Mouse (Mus musculus): ENCODE results near the gene Map3k5.

The Map3k5 gene

DNA sequence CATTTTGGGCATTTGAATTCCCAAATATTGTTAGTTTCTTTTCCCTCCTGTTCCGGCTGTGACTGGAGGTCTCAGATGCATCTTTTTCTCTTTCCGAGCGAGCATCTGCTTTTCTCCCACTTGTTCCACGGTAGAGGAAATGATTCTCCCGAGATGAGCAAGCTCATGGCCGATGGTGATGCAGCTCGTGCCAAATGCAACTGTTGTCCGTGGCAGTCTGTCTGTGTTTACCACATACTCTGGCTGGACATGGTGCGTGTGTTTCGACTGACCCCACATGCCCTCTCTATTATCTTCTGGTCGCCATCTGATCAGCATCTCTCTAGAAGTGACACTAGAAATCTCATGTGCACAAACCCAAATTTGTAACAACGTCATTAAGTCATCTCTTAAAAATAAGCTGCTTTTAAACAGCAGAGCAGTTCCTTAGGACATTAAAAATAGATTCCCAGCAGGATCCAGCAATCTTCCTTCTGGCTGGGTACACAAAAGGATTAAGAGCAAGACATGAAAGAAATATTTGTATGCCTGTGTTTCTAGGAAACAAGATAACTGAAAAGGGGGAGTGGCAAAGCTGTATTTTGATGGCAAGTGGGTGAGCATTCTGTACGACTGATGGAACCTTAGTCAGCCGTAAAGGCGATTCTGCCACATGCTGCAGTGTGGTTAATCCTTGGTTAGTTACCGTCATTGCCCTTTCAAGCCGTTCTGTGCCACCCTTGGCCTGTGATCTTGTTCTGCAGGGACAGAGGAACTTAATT, 72.2 kb downstream of the Map3k5 start:
- no peak for DNase-seq (ENCODE audit: low read depth)

DNA sequence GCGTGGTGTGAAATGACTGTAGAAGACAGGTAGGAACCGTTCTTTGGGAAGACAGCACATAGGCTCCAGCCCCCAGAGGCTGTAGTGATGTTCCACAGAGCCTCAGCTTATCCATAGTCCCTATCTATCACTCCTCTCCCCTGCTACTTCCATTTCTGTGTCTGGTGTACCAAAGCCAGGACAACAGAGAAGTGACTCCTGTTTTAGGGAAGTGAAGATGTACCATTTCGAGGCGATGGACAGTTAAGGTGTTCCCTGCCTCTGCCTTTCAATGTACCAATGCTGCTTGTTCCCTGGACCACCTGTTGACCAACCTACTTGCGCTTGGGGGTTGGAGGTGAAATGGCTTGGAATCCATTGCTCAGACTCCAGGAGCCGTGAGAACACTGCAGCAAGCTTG, 75.0 kb downstream of the Map3k5 start:
- DNase-seq (ENCODE audit: low read depth): no peak

DNA sequence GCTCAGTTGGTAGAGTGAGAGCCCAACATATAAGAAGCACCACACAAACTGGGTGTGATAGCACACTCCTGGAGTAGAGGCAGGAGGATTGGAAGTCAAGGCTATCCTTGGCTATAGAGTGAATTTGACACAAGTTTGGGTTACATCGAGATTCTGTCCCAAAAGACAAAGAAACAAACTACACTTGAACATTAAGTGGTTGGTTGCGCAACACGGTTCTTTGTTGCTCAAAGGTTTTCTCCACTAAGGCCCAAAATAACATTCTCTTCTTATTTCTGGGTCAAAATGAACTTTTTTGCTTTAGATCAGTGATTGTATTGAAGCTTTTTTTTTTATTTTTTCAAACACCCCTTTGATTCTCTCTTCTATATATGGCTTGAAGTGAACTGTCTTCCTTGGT, 75.7 kb downstream of the Map3k5 start:
- no peak for DNase-seq (ENCODE audit: low read depth)

DNA sequence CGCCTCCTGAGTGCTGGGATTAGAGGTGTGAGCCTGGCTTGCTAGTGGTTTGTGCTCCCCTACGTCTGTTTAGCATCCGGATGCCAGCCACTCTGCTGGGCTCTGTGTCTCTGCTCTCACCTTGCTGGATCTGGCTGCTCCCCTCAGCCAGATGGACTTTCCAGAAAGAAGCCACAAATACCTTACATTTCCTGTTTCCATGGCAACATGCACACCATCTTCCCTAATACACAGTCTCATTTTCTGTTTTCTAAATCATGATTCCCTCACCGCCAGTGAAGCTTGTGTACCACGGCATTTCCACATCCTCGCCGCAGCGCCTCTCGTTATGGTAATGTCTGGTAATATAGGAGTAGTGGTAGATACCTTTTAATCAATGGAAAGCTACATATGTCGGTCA, 84.1 kb downstream of the Map3k5 start:
- no peak for DNase-seq (ENCODE audit: low read depth)

DNA sequence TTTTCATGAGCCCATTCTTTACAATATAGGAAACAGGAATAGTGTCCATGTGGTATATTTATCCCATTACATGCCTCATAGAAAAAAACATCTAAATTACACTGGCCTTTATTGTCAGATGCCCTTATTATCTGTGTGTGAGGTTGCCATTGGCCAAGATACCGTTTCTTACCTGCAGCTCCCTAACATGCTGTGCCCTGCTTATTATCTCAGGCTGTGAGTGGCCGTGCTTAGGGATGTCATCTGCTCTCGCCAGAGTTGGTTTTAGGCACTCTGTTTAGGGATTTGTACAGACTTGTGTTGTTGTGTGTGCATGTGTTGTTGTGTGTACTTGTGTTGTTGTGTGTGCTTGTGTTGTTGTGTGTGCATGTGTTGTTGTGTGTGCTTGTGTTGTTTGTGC, 84.5 kb downstream of the Map3k5 start:
- no peak for DNase-seq (ENCODE audit: low read depth)

DNA sequence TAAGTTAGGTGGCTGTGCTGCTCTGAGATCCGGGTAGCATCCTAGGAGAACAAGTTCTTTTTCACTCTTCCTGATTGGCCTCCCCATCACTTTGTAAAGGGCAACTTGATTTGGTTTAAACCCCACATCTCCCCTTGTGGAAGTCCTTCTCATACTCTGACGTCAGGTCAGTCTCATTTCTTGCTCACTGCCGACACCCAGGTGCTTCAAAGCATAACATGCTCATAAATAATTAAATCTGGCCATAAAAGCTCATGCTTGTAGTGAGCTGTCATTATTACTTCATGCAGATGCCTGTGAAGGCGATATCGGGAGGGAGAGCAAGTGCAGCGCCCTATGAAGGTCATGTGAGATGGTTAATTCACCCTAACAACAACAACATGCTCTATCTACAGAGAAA, 87.0 kb downstream of the Map3k5 start:
- no peak for DNase-seq (ENCODE audit: low read depth)

DNA sequence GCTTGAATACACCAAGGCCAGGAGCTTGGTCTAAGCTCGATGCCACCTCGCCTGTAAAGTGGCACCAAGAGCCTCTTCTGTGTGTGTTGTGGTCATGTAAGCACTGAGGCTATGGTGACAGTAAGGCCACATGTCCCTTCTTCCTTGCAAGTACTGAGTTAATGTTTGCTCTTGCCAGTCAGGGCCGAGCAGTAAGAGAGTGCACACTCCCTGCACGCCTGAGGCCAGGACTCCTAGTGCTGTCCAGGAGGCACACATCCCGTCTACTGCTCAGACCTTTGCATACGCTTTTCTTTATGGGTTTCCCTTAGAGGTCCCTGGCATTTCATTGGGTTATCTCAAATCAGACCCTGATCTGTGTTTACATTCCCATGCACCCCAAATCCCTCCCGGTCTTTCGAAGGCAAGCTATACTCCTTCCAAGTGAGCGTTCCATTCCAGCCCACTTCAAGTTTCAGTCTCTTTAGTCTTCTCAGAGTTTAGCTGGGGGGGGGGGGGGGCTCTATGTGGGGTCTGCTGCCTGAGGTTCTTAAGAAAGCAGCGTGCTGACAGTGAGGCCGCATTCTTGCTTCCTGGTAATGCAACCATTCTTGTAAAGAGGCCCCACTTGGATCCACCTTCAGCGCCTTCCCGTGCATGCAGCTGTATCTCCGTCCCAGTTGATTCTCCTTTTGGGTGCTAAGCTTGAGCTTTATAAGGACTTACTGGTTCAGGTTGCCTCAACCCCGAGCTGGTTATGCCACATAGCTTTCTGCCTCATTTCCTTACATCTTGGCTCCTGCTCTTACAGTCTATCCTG, 87.6 kb downstream of the Map3k5 start:
- DNase-seq (ENCODE audit: low read depth): no peak

DNA sequence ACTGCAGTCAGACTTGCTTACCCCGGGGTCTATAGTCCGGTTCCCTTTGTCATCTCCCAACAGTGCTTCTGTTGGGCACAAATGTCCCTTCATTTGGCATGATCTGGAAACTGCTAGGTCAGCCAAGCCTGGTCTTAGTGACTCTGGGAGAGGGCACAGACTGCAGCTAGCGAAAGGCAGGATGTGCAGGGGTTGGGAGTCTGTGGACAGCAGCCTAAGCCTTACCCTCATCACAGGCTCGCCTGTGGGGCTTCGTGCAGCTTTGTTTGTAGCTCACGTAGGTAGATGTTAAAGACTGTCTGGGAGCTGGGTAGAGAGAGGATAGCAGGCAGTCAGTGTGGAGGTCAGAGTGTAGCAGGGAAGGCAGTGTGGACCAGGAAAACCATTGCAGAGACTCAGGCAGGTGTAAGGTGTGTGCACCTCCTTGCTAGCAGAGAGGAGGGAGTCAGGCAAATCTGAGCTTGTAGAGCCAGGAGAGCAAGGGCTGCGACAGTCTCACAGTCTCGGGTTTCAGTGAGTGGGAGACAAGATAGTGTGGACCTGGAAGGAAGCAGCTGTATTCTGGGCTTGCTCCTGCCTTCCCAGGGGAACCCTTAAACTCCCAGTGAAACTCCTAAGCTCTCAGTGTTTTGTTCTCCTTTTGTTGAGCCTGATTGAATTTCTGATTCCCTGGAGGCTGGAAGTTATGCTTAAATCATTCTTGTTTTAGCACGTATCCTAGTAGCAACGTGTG, 88.5 kb downstream of the Map3k5 start:
- DNase-seq (ENCODE audit: low read depth): no peak

DNA sequence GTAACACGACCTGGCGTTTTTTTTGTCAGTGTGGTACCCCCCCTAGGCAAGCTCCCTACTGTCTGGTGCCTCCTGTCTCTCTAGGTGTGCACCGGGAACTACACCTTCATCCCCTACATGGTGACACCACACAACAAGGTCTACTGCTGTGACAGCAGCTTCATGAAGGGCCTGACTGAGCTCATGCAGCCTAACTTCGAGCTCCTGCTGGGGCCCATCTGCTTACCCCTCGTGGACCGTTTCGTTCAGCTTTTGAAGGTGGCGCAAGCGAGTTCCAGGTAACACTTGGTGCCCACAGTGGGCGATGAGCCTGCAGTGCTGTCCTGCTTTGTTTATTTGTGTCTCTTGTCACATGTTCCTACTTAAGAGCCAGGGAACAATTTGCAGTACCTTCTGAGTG, 89.3 kb downstream of the Map3k5 start:
- DNase-seq (ENCODE audit: low read depth): no peak

DNA sequence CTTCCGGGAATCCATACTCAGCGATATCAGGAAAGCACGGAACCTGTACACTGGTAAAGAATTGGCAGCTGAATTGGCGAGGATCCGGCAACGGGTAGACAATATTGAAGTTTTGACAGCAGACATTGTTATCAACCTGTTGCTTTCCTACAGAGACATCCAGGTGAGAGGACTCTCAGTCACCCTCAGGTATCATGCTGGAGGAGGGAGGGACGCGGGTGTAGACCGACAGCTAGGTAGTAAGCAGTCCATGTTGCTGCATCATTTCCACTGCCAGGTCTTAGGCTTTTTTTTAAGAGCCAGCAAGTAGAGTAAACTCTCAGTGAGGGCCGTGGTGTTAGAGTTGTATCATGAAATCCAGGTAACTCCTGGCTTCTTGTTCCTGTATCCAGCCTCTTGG, 90.6 kb downstream of the Map3k5 start:
- DNase-seq (ENCODE audit: low read depth): no peak

DNA sequence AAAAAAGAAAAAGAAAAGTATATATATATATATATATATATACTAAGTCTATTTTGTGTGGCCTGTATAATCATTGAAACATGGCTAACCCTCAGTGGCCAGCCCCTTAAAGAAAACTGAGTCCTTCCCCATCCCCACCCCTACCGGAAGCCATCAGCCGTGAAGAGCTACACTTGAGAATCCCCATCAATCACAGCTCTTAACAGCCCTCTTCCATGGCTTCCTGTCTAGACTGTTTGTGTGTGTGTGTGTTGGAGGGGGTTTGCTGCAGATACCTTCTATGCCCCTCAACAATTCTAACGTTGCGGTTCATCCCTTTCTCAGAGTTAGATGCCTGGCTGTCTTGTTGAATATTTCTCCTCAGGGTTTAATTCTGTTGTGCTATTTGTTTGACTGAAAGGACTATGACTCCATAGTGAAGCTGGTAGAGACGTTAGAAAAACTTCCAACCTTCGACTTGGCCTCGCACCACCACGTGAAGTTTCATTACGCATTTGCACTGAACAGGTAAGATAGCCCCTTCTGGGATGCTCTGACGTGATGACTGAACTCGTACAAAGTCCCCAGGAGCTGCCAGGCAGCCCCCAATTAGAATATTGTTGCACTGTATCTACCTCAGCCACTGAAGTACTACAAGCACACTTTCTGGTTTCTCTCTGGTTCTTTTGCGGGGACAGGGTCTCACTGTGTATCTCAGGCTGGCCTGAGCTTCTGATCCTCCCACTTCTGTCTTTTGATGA, 91.7 kb downstream of the Map3k5 start:
- DNase-seq (ENCODE audit: low read depth): no peak

DNA sequence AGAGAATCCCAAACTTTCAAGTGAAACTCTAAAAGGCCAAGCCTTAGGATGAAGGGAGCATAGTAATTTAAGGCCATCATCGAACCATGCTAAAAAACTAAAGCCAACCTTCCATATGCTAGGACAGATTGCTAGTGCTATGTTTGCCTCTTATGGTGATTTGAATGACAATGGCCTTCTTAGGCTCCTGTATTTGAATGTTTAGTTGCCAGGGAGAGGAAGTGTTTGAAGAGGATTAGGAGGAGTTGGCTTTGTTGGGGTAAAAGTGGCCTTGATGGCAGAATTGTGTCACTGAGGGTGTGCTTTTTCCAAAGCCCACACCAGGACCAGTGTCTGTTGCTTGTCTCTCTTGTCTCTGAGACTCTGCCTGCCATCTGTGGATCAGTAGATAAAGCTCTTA, 96.4 kb downstream of the Map3k5 start:
- no peak for DNase-seq (ENCODE audit: low read depth)

DNA sequence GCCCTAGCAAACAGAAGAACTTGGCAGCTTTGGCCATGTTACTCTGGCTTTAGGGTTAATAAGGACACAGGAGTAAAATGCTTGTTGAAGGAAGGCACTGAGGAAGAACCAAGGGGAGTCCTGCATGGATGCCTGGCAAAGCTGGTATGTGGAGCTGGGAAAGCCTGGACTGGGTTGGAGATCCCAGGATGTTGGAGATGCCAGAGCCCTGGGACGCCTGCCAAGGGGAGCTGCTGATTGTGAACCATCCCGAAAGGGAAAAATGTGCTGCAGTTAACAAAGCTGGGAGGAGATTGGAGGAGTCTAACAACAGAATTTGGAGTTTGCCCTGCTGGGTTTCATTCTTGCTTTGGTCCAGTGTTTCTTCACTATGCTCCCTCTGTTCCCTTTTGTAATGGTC, 97.7 kb downstream of the Map3k5 start:
- DNase-seq (ENCODE audit: low read depth): no peak

DNA sequence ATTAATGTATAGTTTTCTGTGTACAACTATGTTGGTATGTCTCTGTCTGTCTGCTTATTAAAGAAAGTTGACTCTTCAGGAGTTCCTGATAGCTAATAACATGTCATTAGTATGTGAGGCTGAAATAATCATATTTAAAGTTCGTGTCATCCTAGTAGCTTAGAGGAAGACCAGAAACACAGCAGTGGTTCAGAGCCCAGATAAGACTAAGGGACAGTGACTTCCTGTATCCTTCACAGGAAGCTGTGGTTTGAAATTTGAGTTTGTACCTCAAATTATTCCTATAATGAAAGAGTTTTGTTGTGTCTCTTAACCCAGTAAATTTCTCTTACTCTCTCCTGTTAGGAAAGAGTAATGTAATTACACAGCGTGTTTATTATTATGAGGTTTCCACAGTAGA, 102.1 kb downstream of the Map3k5 start:
- DNase-seq (ENCODE audit: low read depth): no peak

DNA sequence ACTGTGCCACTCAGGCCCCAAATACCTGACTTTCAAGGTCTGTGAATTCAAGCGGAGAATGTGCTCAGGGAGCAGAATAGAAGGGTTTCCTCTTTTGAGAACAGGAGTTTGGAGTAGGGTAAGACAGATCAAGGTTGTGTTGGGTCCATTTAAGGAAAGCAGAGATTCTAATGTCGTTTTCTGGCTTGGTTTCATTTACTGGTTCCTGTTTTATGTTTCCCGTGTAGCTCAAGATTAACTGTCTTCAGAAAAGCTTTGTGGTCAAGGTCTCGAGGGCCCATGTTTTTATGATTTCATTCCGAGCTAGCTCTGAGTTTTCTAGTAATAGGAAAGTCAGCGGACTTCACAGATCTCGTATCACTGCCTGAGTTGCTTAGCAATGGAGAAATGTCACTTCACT, 102.6 kb downstream of the Map3k5 start:
- no peak for DNase-seq (ENCODE audit: low read depth)

DNA sequence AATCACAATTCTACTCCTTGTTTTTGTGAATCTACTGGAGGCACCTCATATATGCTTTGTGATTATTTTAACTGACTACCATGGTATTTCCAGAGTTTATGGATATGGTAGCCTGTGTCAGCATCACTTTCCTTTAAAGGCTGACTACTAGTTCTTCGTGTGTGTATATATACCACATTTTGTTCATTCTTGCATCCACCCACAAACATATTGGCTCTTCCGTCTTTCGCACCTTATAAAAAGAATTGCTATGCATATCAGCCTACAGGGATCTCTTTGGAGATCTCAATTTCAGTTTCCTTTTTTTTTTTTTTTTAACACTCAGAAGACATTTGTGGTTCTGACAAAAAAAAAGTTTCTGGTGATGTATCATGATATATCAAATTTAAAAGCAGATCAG, 105.3 kb downstream of the Map3k5 start:
- DNase-seq (ENCODE audit: low read depth): no peak

DNA sequence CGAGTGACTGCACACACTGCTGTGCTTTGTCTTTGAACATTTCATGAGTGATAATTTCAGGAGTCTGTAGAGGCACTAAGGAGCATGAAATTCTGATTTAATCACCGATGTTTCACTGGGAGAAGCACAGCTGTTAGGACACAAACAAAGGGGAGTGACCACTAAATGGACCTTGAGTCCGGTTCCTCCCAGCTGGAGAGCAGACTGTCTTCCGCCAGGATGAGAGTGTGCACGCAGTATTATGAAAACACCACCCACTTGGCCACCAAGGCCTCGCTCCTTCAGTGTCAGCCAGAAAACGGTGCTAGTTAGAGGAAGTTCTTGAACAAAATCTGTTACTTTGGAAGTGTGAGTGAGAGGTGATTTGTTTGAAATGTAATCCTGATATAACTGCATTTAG, 105.8 kb downstream of the Map3k5 start:
- no peak for DNase-seq (ENCODE audit: low read depth)

DNA sequence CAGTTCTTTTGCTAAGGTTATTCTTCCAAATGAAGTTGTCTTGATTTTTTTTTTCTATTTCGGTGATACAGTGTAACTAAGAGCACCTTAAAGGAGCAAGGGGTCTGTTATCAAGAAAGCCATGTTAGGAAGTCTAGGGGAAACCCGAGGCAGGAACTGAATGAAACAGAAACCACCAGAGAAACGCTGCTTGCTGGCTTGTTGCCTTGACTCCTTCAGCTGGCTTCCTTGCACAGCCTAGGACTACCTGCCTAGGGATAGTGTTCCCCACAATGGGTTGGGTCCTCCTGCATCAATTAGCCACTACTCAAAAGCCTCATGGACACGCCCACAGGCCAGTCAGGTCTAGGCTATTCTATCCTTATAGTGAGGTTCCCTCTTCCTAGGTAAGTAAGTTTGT, 106.4 kb downstream of the Map3k5 start:
- no peak for DNase-seq (ENCODE audit: low read depth)

DNA sequence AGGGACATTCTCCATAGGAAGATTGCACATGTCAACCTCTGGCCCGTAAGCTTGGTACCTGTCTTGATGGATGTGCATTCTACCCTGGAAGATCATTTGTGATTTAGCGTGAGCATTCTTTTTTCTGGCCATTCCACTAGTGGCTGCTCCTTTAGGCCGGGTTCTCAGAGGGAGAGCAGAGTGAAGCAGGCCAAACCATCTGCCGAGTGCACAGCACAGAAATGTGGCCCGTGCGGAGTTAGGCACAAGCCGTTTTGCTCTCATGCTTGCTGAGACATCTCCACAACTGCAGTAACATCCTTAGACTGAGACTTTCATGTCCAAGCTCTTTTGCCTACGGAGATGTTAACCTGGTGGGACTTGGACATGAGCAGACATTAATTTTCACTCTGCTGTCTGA, 107.8 kb downstream of the Map3k5 start:
- DNase-seq (ENCODE audit: low read depth): no peak

DNA sequence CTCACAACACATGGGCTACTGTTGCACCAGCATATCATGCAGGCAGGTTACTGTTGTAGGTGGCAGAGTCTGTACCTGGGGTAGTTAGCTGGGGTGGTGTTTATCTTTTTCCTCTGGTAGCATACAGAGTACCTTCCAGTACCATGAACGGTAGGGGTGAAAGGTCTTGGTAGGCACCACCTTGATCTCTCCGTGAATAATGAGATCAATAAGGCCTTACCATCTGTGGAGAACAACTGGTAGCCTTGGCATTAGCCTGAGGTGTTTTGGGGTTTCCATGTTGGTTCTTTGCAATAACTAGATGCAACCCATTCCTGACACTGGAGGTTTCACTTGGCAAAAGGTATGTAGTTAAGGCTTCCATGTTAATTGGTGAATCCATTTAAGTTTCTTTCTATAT, 109.8 kb downstream of the Map3k5 start:
- no peak for DNase-seq (ENCODE audit: low read depth)

DNA sequence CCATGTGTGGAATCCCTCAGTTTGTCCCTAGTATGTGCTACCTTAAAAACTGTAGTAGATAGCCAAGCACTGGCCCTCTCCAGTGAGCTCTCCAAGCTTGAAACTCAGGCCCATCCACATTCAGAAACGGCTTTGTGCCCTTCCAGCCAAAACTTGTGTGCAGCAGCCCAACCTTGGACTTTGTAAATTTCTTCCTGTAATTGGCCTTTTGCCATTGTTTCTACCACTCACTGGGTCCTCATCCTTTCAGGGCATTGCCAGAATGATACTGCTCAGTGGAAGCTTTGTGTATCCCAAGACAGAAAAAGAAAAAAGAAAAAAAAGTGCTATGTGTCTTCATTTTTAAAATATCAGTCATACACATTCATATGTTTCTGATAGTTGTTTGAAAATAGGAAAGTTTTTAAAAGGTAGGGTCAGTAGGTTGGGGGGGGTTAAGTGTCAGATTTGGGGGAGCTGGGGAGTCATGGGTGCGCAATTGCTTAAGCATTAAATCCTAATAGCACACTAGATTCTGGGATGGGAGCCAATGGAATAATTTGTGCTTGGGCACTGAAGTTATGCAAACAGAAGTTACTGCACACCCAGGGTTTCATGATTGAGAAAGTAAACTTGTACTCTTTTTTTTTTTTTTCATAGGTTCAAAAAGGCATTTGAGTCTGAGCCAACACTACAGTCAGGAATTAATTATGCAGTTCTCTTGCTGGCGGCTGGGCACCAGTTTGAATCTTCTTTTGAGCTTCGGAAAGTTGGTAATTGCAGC, 111.6 kb downstream of the Map3k5 start:
- no peak for DNase-seq (ENCODE audit: low read depth)
